Mouse (Mus musculus): ENCODE results near the gene Rccd1. TPM values are rescaled to one million over a fixed set of nuclear protein-coding genes. Genes with fewer than 3 reads are reported as not detected.
"Not testable (repeated sequence)": the region's sequence is repeated elsewhere in the genome, so short reads cannot be mapped to it uniquely, and the experiment has no call there.

Rccd1 gene
- polyA plus RNA-seq, 1 experiment, result 7.2 TPM

DNA sequence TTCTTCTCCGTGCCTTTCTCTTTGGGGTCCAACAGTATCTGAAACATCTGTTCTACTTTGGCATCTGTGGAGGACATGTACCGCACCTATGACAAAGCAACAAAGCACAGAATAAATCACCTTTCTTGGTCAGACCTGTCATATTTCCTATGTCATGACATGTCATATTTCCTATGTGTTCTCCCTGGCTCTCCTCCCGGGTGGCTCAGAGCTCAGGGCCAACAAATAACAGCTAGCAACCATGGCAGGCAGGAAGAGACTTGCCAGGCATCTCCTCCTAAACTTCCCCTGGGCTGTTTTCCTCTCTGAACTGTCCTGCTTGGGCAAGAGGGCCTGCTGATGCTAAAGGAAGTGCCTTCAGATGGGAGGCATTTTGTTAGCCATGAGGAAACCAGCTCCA lies 12.7 kb upstream of the Rccd1 start:
- Histone ChIP-seq H3K4me3 (ENCODE audit: insufficient read depth, low read depth, low read length) (no peak overlapping the region), H3K4me1 (ENCODE audit: control insufficient read depth, insufficient read depth, insufficient read length, low read length) (peaks cover 3% of the 10 kb centered on the region), H3K27ac (replicated peaks; ENCODE audit: low read depth, low read length) (no peak overlapping the region)

DNA sequence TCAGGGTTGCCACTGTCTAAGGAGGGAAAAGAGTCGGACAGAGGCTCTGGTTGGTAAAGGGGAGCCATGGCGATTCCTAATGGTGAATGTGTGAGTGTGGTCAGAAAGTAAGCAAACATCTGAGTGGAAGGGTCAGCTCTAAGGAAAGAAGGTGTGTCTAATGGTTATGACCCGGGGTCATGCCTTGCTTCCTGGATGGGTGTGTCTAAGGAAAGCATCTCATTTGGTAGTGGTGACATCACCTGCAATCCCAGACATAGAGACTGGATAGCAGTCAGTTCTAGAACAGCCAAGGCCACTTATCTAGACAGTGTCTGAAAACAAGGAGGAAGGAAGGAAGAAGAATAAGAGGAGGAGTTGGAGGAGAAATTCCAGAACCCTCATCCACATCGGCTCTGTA lies 10.6 kb upstream of the Rccd1 start:
- H3K4me3 ChIP-seq (ENCODE audit: insufficient read depth, low read depth, low read length), result no peak overlapping the region
- H3K4me1 ChIP-seq (ENCODE audit: control insufficient read depth, insufficient read depth, insufficient read length, low read length), result peaks cover 3% of the 10 kb centered on the region
- H3K27ac ChIP-seq (replicated peaks; ENCODE audit: low read depth, low read length), result no peak overlapping the region

DNA sequence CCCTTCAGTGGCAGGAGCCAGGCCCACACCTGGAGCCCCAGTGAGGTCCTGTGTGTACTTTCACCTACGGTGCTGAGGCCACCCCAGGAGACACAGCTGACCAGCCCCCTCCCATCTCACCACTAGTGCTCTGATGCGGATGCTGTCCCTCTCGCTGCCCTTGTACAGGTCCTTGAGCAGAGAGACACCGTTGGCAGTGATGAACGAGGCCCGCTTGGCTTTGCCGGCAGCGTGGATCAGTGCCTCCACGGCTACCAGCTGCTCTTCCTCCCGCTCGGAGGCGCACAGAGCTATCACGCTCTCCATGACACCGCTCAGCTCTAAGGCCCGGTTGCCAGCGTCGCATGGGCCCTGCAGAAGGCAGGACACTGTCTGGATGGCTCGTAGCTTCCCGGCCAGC lies 7.2 kb upstream of the Rccd1 start:
- H3K4me3 ChIP-seq (ENCODE audit: insufficient read depth, low read depth, low read length), result no peak overlapping the region
- H3K27ac ChIP-seq (replicated peaks; ENCODE audit: low read depth, low read length), result no peak overlapping the region
- no peaks in the 10 kb centered on the region for H3K4me1 ChIP-seq (ENCODE audit: control insufficient read depth, insufficient read depth, insufficient read length, low read length)

DNA sequence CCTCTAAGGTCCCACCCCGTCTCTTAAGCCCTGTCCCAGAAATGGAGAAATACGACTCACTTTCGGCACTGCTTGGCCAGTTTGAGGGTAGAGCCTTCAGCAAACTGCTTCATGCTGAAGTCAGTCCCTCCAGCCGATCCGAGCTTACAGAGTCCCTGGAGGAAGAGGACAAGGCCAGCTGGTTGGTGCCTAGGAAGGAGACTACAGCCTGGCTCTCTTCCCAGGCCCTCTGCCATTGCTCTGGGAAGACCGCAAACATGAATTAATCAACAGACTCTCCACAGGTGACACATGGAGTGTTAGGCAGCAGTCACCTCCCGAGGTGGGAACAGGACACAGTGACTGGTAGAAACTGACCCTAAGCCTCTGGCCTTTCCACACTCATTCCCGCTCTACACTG lies 6.0 kb upstream of the Rccd1 start:
- no peak overlapping the region for H3K4me3 ChIP-seq (ENCODE audit: insufficient read depth, low read depth, low read length)
- H3K27ac ChIP-seq (replicated peaks; ENCODE audit: low read depth, low read length), result no peak overlapping the region
- H3K4me1 ChIP-seq (ENCODE audit: control insufficient read depth, insufficient read depth, insufficient read length, low read length), result no peaks in the 10 kb centered on the region

DNA sequence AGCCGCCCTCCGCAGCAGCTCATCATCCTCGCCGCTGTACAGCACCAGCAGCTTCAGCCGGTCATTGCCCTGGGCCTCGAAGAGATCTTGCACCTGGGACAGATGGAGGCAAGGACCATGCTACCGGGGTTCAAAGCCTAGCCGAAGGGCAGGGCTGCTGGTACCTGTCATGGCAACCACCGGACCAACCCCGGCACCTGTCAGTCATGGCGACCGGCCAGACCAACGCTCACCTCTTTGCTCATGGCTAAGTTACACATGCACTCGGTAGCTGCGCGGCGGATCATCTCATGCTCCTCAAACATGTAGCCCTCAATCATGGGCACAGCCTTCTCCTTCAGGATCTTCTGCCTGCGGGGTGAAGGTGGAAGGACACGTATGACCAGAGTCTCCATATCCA lies 1.8 kb upstream of the Rccd1 start:
- Histone ChIP-seq H3K4me1 (ENCODE audit: control insufficient read depth, insufficient read depth, insufficient read length, low read length) (peaks cover 2% of the 10 kb centered on the region; the same call in 1 of the 2 replicates), H3K4me3 (ENCODE audit: insufficient read depth, low read depth, low read length) (no peak overlapping the region), H3K27ac (replicated peaks; ENCODE audit: low read depth, low read length) (no peak overlapping the region)

DNA sequence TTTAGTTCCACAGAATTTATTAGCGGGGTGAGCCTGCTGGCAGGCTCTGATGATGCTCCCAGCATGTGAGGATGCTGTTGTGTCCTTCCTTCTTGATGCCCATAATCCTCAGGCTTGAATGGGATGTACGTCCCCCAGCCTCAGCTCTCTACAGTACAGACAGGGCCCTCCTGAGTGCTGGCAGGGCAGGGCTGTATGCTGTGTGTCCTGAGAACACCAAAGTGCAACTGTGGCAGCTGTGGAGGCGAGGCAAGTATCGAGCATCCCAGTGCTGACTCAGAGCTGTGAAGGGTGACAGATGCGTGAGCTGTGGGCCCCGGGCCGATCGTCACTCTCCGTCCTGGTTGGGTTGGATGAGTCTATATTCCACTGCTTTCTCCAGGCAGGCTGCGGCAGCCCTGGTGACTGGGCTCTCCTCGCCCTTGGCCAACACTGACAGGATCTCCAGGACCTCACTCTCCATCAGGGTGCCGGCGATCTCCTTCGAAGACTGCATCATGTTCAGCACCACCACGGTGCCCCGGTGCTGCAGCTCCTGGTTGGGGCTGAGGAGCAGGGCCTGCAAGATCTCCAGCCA lies 1.1 kb upstream of the Rccd1 start:
- Histone ChIP-seq H3K27ac (replicated peaks; ENCODE audit: low read depth, low read length) (0 out of 2 replicates have a peak overlapping the region, but pooled peaks have one; percentile 10), H3K4me1 (ENCODE audit: control insufficient read depth, insufficient read depth, insufficient read length, low read length) (peaks cover 2% of the 10 kb centered on the region; the same call in 1 of the 2 replicates), H3K4me3 (ENCODE audit: insufficient read depth, low read depth, low read length) (no peak overlapping the region)

DNA sequence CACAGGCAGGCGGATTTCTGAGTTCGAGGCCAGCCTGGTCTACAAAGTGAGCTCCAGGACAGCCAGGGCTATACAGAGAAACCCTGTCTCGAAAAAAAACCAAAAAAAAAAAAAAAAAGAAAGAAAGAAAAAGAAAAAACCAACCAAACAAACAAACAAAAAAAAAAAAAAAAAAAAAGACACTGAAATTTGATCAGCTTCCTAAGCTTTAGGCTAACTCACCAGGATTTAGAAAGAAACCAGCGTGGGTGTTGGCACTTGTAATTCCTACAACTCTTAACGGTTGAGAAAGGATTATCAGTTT lies 514 bp upstream of the Rccd1 start:
- peak overlapping the region; percentile 52 for H3K27ac ChIP-seq (replicated peaks; ENCODE audit: low read depth, low read length)
- not testable (repeated sequence) for H3K4me1 ChIP-seq (ENCODE audit: control insufficient read depth, insufficient read depth, insufficient read length, low read length); H3K4me3 ChIP-seq (ENCODE audit: insufficient read depth, low read depth, low read length)

DNA sequence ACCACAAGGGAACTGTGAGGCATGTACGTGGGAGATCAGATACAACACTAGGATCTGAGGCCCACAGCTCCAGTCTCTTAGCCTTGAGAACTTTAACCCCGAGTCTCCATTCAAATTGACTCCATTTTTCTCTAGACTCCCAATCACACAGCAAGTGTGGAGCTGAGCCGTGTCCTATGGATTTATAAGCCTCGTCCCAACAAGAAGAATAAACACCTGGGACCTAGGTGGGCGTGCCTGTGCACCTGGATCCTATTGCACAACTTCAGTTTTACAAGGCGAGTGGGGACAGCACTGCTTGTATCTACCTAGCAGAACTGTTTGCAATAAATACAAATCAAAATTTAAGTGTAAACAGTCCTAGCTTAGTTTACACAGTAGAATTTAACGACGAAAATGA lies 918 bp downstream of the Rccd1 start:
- peak overlapping the region; percentile 81 for H3K4me3 ChIP-seq (ENCODE audit: insufficient read depth, low read depth, low read length)
- peaks cover 2% of the 10 kb centered on the region; the same call in 1 of the 2 replicates for H3K4me1 ChIP-seq (ENCODE audit: control insufficient read depth, insufficient read depth, insufficient read length, low read length)
- no peak overlapping the region for H3K27ac ChIP-seq (replicated peaks; ENCODE audit: low read depth, low read length)

DNA sequence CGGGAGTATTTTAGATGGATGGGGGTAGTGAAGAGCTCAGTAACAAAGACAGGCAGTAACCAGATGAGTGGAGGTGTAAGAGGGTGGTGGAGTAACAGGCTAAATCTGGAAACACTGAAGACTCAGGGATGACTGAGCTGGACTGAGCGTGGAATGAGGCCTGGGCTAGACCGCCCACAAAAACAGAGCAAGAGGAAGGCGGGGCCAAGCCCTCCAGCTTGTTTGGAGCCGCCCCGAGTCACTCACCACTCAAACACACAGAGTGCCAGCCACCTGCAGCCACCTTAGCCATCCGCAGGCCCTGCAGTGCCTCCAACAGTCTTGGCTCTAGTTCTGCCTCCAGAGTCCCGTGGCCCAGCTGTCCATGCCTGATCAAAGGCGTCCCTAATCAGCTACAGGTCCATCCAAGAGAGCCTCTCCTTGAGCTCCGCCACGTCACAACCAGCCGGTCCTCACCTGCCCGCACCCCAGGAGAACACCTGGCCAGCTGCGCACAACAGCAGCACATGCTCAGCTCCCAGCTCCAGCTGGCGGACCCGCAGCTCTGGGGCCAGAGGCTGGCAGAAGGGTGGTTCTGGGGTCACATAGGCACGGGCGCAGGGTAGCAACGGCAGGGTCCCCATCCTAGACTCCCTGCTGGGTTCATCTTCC lies 4.3 kb downstream of the Rccd1 start:
- peaks cover 2% of the 10 kb centered on the region; the same call in 1 of the 2 replicates for H3K4me1 ChIP-seq (ENCODE audit: control insufficient read depth, insufficient read depth, insufficient read length, low read length)
- no peak overlapping the region for H3K4me3 ChIP-seq (ENCODE audit: insufficient read depth, low read depth, low read length)
- no peak overlapping the region for H3K27ac ChIP-seq (replicated peaks; ENCODE audit: low read depth, low read length)

DNA sequence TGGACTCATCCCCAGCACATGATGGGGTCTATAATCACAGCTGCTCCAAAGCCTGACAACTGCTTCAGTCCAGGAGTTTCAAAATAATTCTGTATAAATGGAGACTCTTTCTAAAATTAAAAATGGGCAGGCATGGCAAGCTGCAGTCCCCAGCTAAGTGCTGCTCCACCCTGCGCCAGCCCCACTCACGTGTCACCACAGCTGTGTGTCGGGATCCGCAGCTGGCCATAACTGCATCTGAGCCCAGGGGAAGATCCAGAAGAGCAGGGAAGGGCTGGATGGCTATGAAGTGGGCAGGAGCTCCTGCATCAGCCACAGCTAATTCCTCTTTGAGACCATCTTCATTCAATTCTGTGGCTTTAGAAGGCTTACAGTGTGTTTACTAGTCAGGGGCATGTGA lies 5.6 kb downstream of the Rccd1 start:
- Histone ChIP-seq H3K27ac (replicated peaks; ENCODE audit: low read depth, low read length) (no peak overlapping the region), H3K4me3 (ENCODE audit: insufficient read depth, low read depth, low read length) (no peak overlapping the region), H3K4me1 (ENCODE audit: control insufficient read depth, insufficient read depth, insufficient read length, low read length) (peaks cover 2% of the 10 kb centered on the region; the same call in 1 of the 2 replicates)

DNA sequence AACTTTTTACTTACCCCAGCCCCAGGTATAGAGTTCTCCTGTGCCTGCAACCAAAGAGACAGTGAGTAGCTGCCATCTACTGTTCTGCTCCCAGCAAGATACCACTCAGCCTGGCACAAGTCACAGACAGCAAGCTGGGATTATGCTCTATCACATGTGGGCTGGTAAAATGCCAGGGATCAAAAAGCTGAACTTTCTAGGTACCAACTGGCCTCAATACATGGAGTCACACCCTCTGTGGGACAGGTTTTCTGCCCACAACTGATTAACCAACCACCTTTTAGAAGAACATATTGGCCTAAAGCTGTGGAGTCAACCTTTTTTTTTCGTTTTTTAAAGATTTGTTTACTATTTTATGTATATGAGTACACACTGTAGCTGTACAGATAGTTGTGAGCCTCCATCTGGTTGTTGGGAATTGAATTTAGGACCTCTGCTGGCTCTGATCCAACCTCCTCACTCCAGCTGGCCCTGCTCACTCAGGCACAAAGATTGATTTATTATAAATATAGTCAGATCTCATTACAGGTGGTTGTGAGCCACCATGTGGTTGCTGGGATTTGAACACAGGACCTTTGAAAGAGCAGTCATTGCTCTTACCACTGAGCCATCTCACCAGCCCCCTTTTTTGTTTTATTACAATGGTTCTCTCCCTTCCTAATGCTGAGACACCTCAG lies 6.7 kb downstream of the Rccd1 start:
- no peaks in the 10 kb centered on the region for H3K4me1 ChIP-seq (ENCODE audit: control insufficient read depth, insufficient read depth, insufficient read length, low read length)
- no peak overlapping the region for H3K4me3 ChIP-seq (ENCODE audit: insufficient read depth, low read depth, low read length)
- no peak overlapping the region for H3K27ac ChIP-seq (replicated peaks; ENCODE audit: low read depth, low read length)

DNA sequence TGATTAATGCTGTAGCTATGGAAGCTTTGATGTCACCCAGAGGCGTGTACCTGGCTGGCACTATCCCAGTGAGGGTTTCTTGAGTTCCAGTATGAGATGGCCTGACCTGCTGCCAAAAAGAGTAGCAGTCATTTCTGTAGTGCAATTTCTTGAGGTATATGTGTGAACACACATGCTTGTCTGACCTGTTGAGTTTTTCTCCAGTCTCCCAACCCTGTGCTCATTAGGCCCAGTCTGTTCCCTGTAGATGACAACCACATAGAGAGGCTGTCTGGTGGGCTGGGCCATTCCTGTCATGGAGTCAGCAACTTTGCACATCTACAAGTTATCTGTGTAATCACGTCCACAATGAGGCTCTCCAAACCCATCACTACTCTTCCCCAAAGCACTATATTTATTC lies 8.5 kb downstream of the Rccd1 start:
- Histone ChIP-seq H3K4me1 (ENCODE audit: control insufficient read depth, insufficient read depth, insufficient read length, low read length) (no peaks in the 10 kb centered on the region), H3K27ac (replicated peaks; ENCODE audit: low read depth, low read length) (no peak overlapping the region), H3K4me3 (ENCODE audit: insufficient read depth, low read depth, low read length) (no peak overlapping the region)

DNA sequence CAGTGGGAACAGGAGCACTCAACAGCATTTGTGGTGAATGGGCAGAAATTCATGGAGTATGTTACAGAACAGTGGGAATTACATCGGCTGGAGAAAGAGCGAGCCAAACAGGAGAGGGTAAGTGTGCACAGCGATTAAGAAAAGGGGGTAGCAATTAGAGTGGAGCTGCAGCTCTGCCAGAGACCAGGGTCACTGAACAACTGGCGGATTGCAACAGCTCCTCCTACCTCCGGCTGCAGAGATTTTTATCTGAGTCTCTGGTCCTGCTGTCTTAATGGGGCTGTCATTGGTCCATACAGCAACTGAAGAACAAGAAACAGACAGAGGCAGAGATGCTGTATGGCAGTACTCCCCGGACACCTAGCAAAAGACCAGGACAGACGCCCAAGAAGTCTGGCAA lies 13.5 kb downstream of the Rccd1 start:
- Histone ChIP-seq H3K27ac (replicated peaks; ENCODE audit: low read depth, low read length) (no peak overlapping the region), H3K4me3 (ENCODE audit: insufficient read depth, low read depth, low read length) (no peak overlapping the region), H3K4me1 (ENCODE audit: control insufficient read depth, insufficient read depth, insufficient read length, low read length) (no peaks in the 10 kb centered on the region)

DNA sequence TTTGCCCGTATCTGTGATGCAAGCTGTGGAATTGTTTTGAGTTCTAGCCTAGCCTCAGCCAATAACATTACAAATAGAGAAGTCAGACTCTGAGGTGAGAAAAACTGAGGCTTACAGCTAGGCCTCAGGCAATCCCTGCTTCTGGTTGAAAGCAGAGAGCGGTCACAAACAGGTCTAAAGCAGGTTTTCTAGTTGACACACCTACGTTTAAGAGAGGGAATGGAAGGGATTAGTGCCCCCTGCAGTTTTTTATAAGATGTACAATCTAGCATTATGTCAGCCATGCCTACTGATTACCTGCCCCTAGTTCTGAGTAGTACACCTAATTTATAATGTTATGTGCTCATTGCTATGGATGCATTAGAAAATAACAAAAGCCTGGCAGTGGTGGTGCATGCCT lies 16.5 kb downstream of the Rccd1 start:
- no peaks in the 10 kb centered on the region for H3K4me1 ChIP-seq (ENCODE audit: control insufficient read depth, insufficient read depth, insufficient read length, low read length)
- no peak overlapping the region for H3K27ac ChIP-seq (replicated peaks; ENCODE audit: low read depth, low read length)
- H3K4me3 ChIP-seq (ENCODE audit: insufficient read depth, low read depth, low read length), result no peak overlapping the region

DNA sequence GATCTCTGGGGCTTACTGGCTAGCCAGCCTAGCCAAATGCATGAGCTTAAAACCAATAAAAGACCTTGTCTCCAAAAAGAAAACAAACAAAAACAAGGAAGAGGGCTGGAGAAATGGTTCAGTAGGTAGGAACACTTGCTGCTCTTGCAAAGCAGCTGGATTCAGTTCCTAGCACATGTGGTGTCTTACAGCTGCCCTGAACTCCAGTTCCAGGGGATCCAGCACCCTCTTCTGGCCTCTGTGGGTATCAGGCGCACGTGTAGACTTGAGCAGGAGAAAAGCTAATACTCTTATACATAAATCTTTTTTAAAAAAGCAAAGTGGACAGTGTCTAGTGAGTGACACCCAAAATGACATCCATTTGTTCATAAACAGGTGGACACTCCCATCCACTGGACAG lies 22.7 kb downstream of the Rccd1 start:
- Histone ChIP-seq H3K4me1 (ENCODE audit: control insufficient read depth, insufficient read depth, insufficient read length, low read length) (no peaks in the 10 kb centered on the region), H3K27ac (replicated peaks; ENCODE audit: low read depth, low read length) (no peak overlapping the region), H3K4me3 (ENCODE audit: insufficient read depth, low read depth, low read length) (no peak overlapping the region)

DNA sequence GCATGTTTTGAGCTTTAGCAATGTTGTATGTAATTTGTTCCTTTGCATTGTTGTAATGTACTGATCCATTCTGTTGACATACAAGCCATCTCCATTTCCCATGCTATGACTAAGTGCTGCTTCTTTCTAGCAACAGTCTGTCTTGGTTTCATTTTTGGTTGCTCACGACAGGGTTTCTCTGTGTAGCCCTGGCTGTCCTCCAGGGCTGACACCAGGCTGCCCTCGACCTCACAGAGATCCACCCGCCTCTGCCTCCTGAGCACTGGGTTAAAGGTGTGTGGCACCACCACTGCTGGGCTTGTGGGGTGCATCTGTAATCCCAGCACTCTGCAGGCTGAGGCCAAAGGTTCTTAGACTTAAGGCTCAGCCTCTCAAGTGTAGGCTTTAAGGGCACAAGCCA lies 24.7 kb downstream of the Rccd1 start:
- Histone ChIP-seq H3K4me3 (ENCODE audit: insufficient read depth, low read depth, low read length) (no peak overlapping the region), H3K4me1 (ENCODE audit: control insufficient read depth, insufficient read depth, insufficient read length, low read length) (no peaks in the 10 kb centered on the region), H3K27ac (replicated peaks; ENCODE audit: low read depth, low read length) (no peak overlapping the region)
